Mouse (Mus musculus): ENCODE results near the gene Hells.

DNA sequence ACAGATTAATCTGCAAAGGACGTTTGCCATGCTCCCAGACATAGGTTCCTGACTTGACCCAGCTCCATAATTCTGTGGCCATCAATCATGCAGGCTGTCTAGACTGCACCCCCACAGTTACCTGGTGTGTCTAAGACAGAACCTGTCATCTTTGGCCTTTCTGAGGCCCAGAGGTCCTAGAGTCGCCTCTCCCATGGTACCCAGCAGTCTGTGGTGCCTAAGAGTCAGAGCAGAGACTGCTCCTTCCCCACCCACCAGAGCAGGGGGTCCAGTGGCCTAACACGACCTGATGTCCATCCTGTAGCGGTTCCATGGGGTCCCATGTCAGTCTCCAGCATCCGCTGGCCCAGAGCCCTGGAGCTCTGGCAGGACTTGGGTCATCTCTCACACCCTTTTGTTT, 41.9 kb downstream of the Hells start:
- TF ChIP-seq CHD2 (IDR thresholded peaks at IDR 0.05; ENCODE audit: low read depth, low read length) (no peak), HCFC1 (IDR thresholded peaks at IDR 0.05; ENCODE audit: borderline replicate concordance, insufficient read depth, low read length) (no peak), MAFK (IDR thresholded peaks at IDR 0.05; ENCODE audit: insufficient read depth, low read depth, low read length) (no peak), ZC3H11A (IDR thresholded peaks at IDR 0.05; ENCODE audit: borderline replicate concordance, low read depth, low read length) (no peak), ZNF384 (IDR thresholded peaks at IDR 0.05; ENCODE audit: low read depth, low read length) (no peak)

All from ES-E14 (cell line).